Mouse (Mus musculus): ENCODE measurements around the gene Klk15.
"Not testable (repeated sequence)": the region's sequence is repeated elsewhere in the genome, so short reads cannot be mapped to it uniquely, and the experiment has no call there.

Klk15 gene

DNA sequence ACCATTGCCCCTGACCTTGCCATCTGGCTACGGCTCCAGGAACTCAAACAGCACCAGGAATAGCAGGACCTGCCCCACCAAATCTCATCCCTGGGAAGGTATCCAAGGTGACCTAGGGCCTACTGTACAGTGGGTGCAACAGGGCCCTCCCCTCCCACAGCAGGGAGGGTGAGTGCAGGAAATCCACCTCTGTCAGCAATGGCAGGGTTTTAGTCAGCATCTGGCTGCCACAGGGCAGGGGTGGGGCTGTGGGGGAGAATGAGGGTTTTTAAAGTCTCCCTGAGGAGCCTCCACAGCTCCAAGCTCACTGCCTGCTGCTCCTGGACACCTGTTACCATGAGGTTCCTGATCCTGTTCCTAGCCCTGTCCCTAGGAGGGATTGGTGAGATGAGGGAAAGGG lies 42.2 kb downstream of the Klk15 start, which contains the start of gene Klk1b9:
Klk1b9 (plus strand) TSS at position 301 of the 400 bp plus-strand sequence.
- not testable (repeated sequence) for DNase-seq (ENCODE audit: low read depth, low spot score)

DNA sequence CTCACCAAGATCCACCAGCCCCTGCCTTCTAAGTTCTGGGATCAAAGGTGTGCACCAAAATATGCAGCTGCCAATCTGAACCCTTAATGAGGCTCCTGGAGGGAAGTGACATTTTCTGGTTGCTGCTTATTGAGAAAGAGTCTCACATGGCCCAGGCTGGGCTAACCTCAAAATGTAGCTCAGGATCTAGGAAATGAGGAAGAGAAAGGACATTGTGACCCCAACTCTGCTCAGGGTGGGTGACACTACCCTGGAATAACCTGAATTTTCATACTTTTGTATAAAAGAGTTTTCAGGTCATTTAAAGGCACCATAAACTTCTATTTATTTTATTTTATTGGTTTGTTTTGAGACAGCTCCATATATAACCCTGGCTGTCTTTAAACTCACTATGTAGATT lies 52.1 kb downstream of the Klk15 start:
- DNase-seq (ENCODE audit: low read depth, low spot score): no peak

Data from ES-CJ7 (cell line).